Comparison of ENCODE assay signal across 8 mouse cellular contexts in the genomic region with DNA sequence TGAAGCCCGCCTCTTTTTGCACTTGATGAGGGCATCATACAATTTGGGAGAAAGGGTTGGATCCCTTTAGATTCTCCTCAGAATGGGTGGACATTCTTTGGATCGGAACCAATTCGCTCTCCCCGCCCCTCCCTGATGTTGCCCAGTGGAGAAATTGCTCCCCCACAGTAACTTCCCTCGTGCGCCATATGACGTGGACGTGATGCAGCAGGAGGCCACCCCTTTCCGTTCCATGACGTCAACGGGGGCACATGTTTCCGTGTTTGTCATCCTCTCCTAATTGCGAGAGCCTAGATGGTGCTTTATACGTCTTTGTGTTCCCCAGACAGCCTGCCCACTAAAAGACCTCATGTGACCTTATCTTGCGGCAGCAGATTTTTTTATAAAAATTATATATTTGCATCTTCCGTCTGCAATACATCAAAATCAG. TPM values are rescaled to one million over a fixed set of nuclear protein-coding genes. Genes with fewer than 3 reads are reported as not detected.
DNase-seq lines count a peak whose midpoint lies in the region; ATAC-seq and TF ChIP-seq lines count a peak whose summit lies in the region.

No protein-coding gene starts in this region.

- peak; percentile 10; the same call in 1 of the 2 replicates for TF ChIP-seq CTCF in bone marrow, adult 2 months (IDR thresholded peaks at IDR 0.05; ENCODE audit: control insufficient read depth, insufficient read depth, low read length)
- TF ChIP-seq CTCF in spleen, adult 2 months (IDR thresholded peaks at IDR 0.05; ENCODE audit: extremely low read depth, insufficient read depth, insufficient read length, insufficient replicate concordance) = no peak

- H3K4me2 ChIP-seq in embryonic facial prominence, embryonic 14.5 days (ENCODE audit: low read depth, low read length) = peak overlapping the region; percentile 83
- peak overlapping the region; percentile 75 for H3K4me2 ChIP-seq in limb, embryonic 14.5 days (replicated peaks; ENCODE audit: low read depth, low read length, severe bottlenecking)
- peak overlapping the region; percentile 74 for H3K4me2 ChIP-seq in midbrain, embryonic 16.5 days (ENCODE audit: low read length)

- no peaks in the 10 kb centered on the region; the same call in 1 of the 2 replicates for H3K4me1 ChIP-seq in bone marrow, adult 2 months (ENCODE audit: control insufficient read depth, insufficient read depth, low read length)
- peaks cover 8% of the 10 kb centered on the region for H3K4me1 ChIP-seq in embryonic facial prominence, embryonic 14.5 days (ENCODE audit: control insufficient read depth, insufficient read depth, low read length)
- peaks cover 4% of the 10 kb centered on the region for H3K4me1 ChIP-seq in limb, embryonic 14.5 days (ENCODE audit: control insufficient read depth, insufficient read depth, low read length)
- peaks cover 8% of the 10 kb centered on the region for H3K4me1 ChIP-seq in midbrain, embryonic 16.5 days (ENCODE audit: control insufficient read depth, insufficient read depth, low read length)
- H3K4me1 ChIP-seq in spleen, adult 2 months (ENCODE audit: control insufficient read depth, insufficient read depth, insufficient read length) = peaks cover 3% of the 10 kb centered on the region; the same call in 1 of the 2 replicates

- 0 out of 2 replicates have a peak, but pooled peaks have one; percentile 7 for TF ChIP-seq POLR2A in bone marrow, adult 2 months (IDR thresholded peaks at IDR 0.05; ENCODE audit: borderline replicate concordance, control insufficient read depth, low read depth, low read length)
- TF ChIP-seq POLR2A in limb, embryonic 14.5 days (IDR thresholded peaks at IDR 0.05; ENCODE audit: borderline replicate concordance, extremely low read depth, insufficient read depth, insufficient read length) = no peak
- peak; percentile 15 for TF ChIP-seq POLR2A in spleen, adult 2 months (IDR thresholded peaks at IDR 0.05; ENCODE audit: low read depth, low read length)

- H3K27ac ChIP-seq in bone marrow, adult 2 months (ENCODE audit: control insufficient read depth, insufficient read depth, low read depth, low read length, poor library complexity) = peak overlapping the region; percentile 99
- H3K27ac ChIP-seq in embryonic facial prominence, embryonic 14.5 days (replicated peaks; ENCODE audit: low read depth, low read length) = peak overlapping the region; percentile 91
- H3K27ac ChIP-seq in limb, embryonic 14.5 days (replicated peaks; ENCODE audit: low read depth, low read length) = peak overlapping the region; percentile 86
- H3K27ac ChIP-seq in midbrain, embryonic 16.5 days (ENCODE audit: low read length) = peak overlapping the region; percentile 92
- peak overlapping the region; percentile 99 for H3K27ac ChIP-seq in spleen, adult 2 months (ENCODE audit: insufficient read depth, low read length)

- peak overlapping the region; percentile 98 for H3K4me3 ChIP-seq in bone marrow, adult 2 months (replicated peaks; ENCODE audit: control insufficient read depth, low read depth, low read length)
- H3K4me3 ChIP-seq in embryonic facial prominence, embryonic 14.5 days (ENCODE audit: low read depth, low read length) = peak overlapping the region; percentile 83
- peak overlapping the region; percentile 73 for H3K4me3 ChIP-seq in limb, embryonic 14.5 days (replicated peaks; ENCODE audit: low read length)
- H3K4me3 ChIP-seq in midbrain, embryonic 16.5 days (ENCODE audit: low read depth, low read length) = peak overlapping the region; percentile 82
- peak overlapping the region; percentile 98 for H3K4me3 ChIP-seq in spleen, adult 2 months (ENCODE audit: extremely low read depth, insufficient read depth, insufficient read length)

- no peaks in the 10 kb centered on the region for H3K36me3 ChIP-seq in embryonic facial prominence, embryonic 14.5 days (ENCODE audit: control insufficient read depth, insufficient read depth, low read length)
- H3K36me3 ChIP-seq in limb, embryonic 14.5 days (ENCODE audit: control insufficient read depth, insufficient read depth, low read length) = 0 out of 2 replicates have a peak, but pooled peaks cover 5% of the 10 kb centered on the region
- peaks cover 2% of the 10 kb centered on the region; the same call in 1 of the 2 replicates for H3K36me3 ChIP-seq in midbrain, embryonic 16.5 days (ENCODE audit: control insufficient read depth, insufficient read depth, low read length)
- peaks cover 2% of the 10 kb centered on the region for H3K36me3 ChIP-seq in spleen, adult 2 months (ENCODE audit: control insufficient read depth, insufficient read depth, low read length)

- H3K27me3 ChIP-seq in embryonic facial prominence, embryonic 14.5 days (replicated peaks; ENCODE audit: control insufficient read depth, insufficient read depth, low read length) = no peaks in the 10 kb centered on the region
- no peaks in the 10 kb centered on the region for H3K27me3 ChIP-seq in limb, embryonic 14.5 days (ENCODE audit: control insufficient read depth, insufficient read depth, low read length)
- no peaks in the 10 kb centered on the region for H3K27me3 ChIP-seq in midbrain, embryonic 16.5 days (ENCODE audit: control insufficient read depth, insufficient read depth, low read depth, low read length)
- no peaks in the 10 kb centered on the region for H3K27me3 ChIP-seq in spleen, adult 2 months (ENCODE audit: control insufficient read depth, insufficient read depth, low read length)

- H3K9me3 ChIP-seq in embryonic facial prominence, embryonic 14.5 days (ENCODE audit: control insufficient read depth, low read length) = no peaks in the 10 kb centered on the region
- no peaks in the 10 kb centered on the region for H3K9me3 ChIP-seq in limb, embryonic 14.5 days (ENCODE audit: control insufficient read depth, low read length)
- no peaks in the 10 kb centered on the region for H3K9me3 ChIP-seq in midbrain, embryonic 16.5 days (replicated peaks; ENCODE audit: control insufficient read depth, low read length, poor library complexity, severe bottlenecking)

- peak overlapping the region; percentile 87 for H3K9ac ChIP-seq in embryonic facial prominence, embryonic 14.5 days (ENCODE audit: low read depth, low read length)
- peak overlapping the region; percentile 80 for H3K9ac ChIP-seq in limb, embryonic 14.5 days (ENCODE audit: low read depth, low read length, severe bottlenecking)
- peak overlapping the region; percentile 95 for H3K9ac ChIP-seq in midbrain, embryonic 16.5 days (ENCODE audit: low read depth, low read length)

- under 1% methylated on average over 16 of the region's 16 CpGs for WGBS in bone marrow, adult 2 months
- 3% methylated on average over 16 of the region's 16 CpGs for WGBS in embryonic facial prominence, embryonic 14.5 days
- 6% methylated on average over 16 of the region's 16 CpGs for WGBS in limb, embryonic 14.5 days
- WGBS in midbrain, embryonic 16.5 days = 4% methylated on average over 16 of the region's 16 CpGs
- WGBS in spleen, adult 2 months = under 1% methylated on average over 16 of the region's 16 CpGs

- peak; percentile 95 for DNase-seq in A20 (ENCODE audit: low read depth, low spot score)
- DNase-seq in embryonic facial prominence, embryonic 14.5 days (ENCODE audit: low spot score) = peak; percentile 86
- DNase-seq in heart, adult 8-10 months (ENCODE audit: low spot score) = peak; percentile 92
- peak; percentile 84 to 86 for DNase-seq in kidney, adult 8-10 months
- DNase-seq in limb, embryonic 14.5 days (ENCODE audit: low spot score) = peak; percentile 74
- DNase-seq in spleen, adult 2 months (ENCODE audit: low read depth in 1 of 2, low spot score in 2 of 2) = peak; percentile 90 to 100

- ATAC-seq in embryonic facial prominence, embryonic 14.5 days (ENCODE audit: low read depth) = peak; percentile 63
- ATAC-seq in limb, embryonic 14.5 days (ENCODE audit: low FRiP score, low read depth) = peak; percentile 64
- peak; percentile 89 for ATAC-seq in midbrain, embryonic 16.5 days

RNA-seq across cellular contexts. Expression of a gene that starts 0.8 kb away (rescaled TPM):
- polyA plus RNA-seq in bone marrow, adult 2 months (2011; ENCODE audit: insufficient read depth, insufficient read length, low replicate concordance, missing spikeins) = 18.5 and 25.9 TPM in 2 replicates
- 37.6 and 38.0 TPM in 2 replicates for polyA plus RNA-seq in embryonic facial prominence, embryonic 14.5 days (2014; fragmentation: Nextera tagmentation; extraction: Ambion mirVana)
- total RNA-seq in heart, adult 8-10 months (2022) = 10 to 100 TPM; 31.2 to 35.8 (median 35.0) TPM
- 22.7 and 23.4 TPM in 2 replicates for polyA plus RNA-seq in limb, embryonic 14.5 days (2012; rRNA removed)
- 27.7 and 35.8 TPM in 2 replicates for polyA plus RNA-seq in limb, embryonic 14.5 days (2014; fragmentation: Nextera tagmentation; extraction: Ambion mirVana)
- polyA plus RNA-seq in midbrain, embryonic 16.5 days (2015; fragmentation: Nextera tagmentation; extraction: Ambion mirVana) = 47.3 and 54.7 TPM in 2 replicates
- 12.2 and 13.7 TPM in 2 replicates for polyA plus RNA-seq in spleen, adult 2 months (2012; rRNA removed)

RNA-seq across cellular contexts. Expression of a gene that starts 0.9 kb away (rescaled TPM):
- polyA plus RNA-seq in bone marrow, adult 2 months (2011; ENCODE audit: insufficient read depth, insufficient read length, low replicate concordance, missing spikeins) = 5.0 and 9.6 TPM in 2 replicates
- 3.6 TPM in 2 replicates for polyA plus RNA-seq in embryonic facial prominence, embryonic 14.5 days (2014; fragmentation: Nextera tagmentation; extraction: Ambion mirVana)
- total RNA-seq in heart, adult 8-10 months (2022) = 1 to 10 TPM; 3.5 to 5.3 (median 4.3) TPM
- polyA plus RNA-seq in limb, embryonic 14.5 days (2012; rRNA removed) = 1.5 and 1.9 TPM in 2 replicates
- polyA plus RNA-seq in limb, embryonic 14.5 days (2014; fragmentation: Nextera tagmentation; extraction: Ambion mirVana) = 2.2 and 3.0 TPM in 2 replicates
- polyA plus RNA-seq in midbrain, embryonic 16.5 days (2015; fragmentation: Nextera tagmentation; extraction: Ambion mirVana) = 1.9 and 2.5 TPM in 2 replicates
- 3.7 and 4.0 TPM in 2 replicates for polyA plus RNA-seq in spleen, adult 2 months (2012; rRNA removed)

Comparison
In these comparisons a context has a peak if more than half of its experiments do, and no peak if none do; other contexts are left out.
1. Peak in every context shown above with its lines: DNase-seq, ATAC-seq, H3K4me3 ChIP-seq and H3K27ac ChIP-seq.